19 mouse cellular contexts compared by ENCODE assay signal in the genomic region with DNA sequence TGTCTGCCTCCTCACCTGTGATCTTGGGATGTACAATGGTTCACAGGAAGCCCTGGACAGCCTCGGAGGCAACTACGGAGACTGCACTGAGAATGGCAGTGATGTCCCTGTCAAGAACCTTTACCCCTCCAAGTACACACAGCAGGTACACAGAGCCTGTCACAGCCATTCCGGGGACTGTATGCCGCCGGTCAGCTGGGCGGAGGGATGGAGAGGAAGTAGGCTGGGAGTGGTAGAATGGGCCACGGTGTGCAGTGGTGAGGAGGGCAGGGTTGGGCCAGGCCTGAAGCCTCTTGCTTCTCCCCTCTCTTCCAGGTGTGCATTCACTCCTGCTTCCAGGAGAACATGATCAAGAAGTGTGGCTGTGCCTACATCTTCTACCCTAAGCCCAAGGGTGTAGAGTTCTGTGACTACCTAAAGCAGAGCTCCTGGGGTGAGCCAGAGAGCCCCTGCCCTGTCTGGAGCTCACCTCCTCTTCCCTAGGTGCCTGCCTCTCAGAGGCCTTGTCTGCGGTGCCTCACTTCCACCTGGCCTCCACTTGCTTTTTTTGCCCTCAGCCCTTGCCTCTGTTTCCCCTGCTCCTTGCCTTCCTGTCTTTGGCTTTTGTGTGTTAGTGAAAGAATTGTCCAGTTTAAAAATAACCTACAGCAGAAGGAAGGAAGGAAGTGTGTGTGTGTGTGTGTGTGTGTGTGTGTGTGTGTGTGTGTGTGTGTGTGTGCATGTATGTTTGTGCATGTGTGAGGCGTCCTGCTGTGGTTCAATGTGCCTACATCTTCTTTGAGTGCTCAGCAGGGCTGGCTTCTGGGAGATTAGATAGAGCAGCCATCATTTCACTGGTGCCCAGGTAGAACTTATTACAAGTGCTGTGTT. TPM values are rescaled to one million over a fixed set of nuclear protein-coding genes. Genes with fewer than 3 reads are reported as not detected.
A peak's percentile ranks its signal among the peaks of the same experiment; 100 is the strongest.
DNase-seq lines count a peak whose midpoint lies in the region; ATAC-seq and TF ChIP-seq lines count a peak whose summit lies in the region.
"Had no signal": no experiment of that assay in that cellular context is flagged by ENCODE, and none has a peak within 500 bp of the region (broad histone marks: within the 10 kb centered on the region; RNA-seq: fewer than 3 reads in every experiment).

No protein-coding gene starts in this region.

- no peak for TF ChIP-seq POLR2A in kidney, adult 2 months (IDR thresholded peaks at IDR 0.05; ENCODE audit: low read depth, low read length)
- TF ChIP-seq POLR2A in thymus, adult 2 months (IDR thresholded peaks at IDR 0.05; ENCODE audit: control insufficient read depth, extremely low read depth, insufficient read depth, low read length, poor library complexity), result no peak

- ATAC-seq in stomach, postnatal 0 days (ENCODE audit: low FRiP score, low TSS enrichment), result no peak
- ATAC-seq: hindbrain, postnatal 0 days; midbrain, embryonic 13.5 days had no signal

- no peaks in the 10 kb centered on the region for H3K9me3 ChIP-seq in stomach, postnatal 0 days (ENCODE audit: control insufficient read depth, low read length)
- H3K9me3 ChIP-seq: midbrain, embryonic 13.5 days; neural tube, embryonic 13.5 days had no signal

- H3K9ac ChIP-seq in stomach, postnatal 0 days (ENCODE audit: low read length), result no peak overlapping the region
- H3K9ac ChIP-seq: midbrain, embryonic 13.5 days; neural tube, embryonic 13.5 days had no signal

- no peak overlapping the region for H3K4me3 ChIP-seq in gastrocnemius, adult 2 months
- no peak overlapping the region for H3K4me3 ChIP-seq in kidney, adult 2 months (ENCODE audit: insufficient read depth, low read depth, low read length)
- no peak overlapping the region for H3K4me3 ChIP-seq in thymus, adult 2 months (ENCODE audit: control insufficient read depth, insufficient read depth, low read length)
- H3K4me3 ChIP-seq in stomach, postnatal 0 days (ENCODE audit: low read depth, low read length), result no peak overlapping the region
- H3K4me3 ChIP-seq: midbrain, embryonic 13.5 days; neural tube, embryonic 13.5 days had no signal

- peak; percentile 13 for DNase-seq in gastrocnemius, adult 2 months
- DNase-seq in gastrocnemius, adult 8-10 months (ENCODE audit: low spot score in 2 of 2), result no peak
- peak; percentile 43 for DNase-seq in kidney, adult 2 months
- DNase-seq in kidney, postnatal 4 days, result no peak
- no peak for DNase-seq in thymus, adult 2 months
- DNase-seq in thymus, postnatal 14 days, result no peak
- no peak for DNase-seq in stomach, postnatal 0 days (ENCODE audit: low spot score)
- DNase-seq in left cerebral cortex, postnatal 36 days (ENCODE audit: low spot score in 2 of 2), result no peak
- DNase-seq: adrenal gland, postnatal 36 days; cerebellum, adult 11 months; lung, adult 2 months; spleen, adult 18-20 months had no signal

- 69% methylated on average over 9 of the region's 9 CpGs for WGBS in kidney, adult 2 months
- WGBS in thymus, adult 2 months, result 58% methylated on average over 9 of the region's 9 CpGs
- 69% methylated on average over 9 of the region's 9 CpGs for WGBS in stomach, postnatal 0 days

- H3K4me1 ChIP-seq in kidney, adult 2 months (ENCODE audit: control insufficient read depth, insufficient read depth, low read length), result no peaks in the 10 kb centered on the region; the same call in 1 of the 2 replicates
- peaks cover 24% of the 10 kb centered on the region for H3K4me1 ChIP-seq in thymus, adult 2 months (replicated peaks; ENCODE audit: control insufficient read depth, insufficient read depth, low read length)
- peaks cover 5% of the 10 kb centered on the region; the same call in 1 of the 2 replicates for H3K4me1 ChIP-seq in stomach, postnatal 0 days (replicated peaks; ENCODE audit: control insufficient read depth, insufficient read depth)
- H3K4me1 ChIP-seq: midbrain, embryonic 13.5 days; neural tube, embryonic 13.5 days had no signal

- TF ChIP-seq EP300 in stomach, postnatal 0 days (optimal IDR thresholded peaks at IDR 0.05), result no peak

- H3K27ac ChIP-seq in gastrocnemius, adult 2 months, result peak overlapping the region; percentile 75
- H3K27ac ChIP-seq in kidney, adult 2 months (ENCODE audit: insufficient read depth, low read depth, low read length), result peak overlapping the region; percentile 45; the same call in 1 of the 2 replicates
- H3K27ac ChIP-seq in thymus, adult 2 months (ENCODE audit: control insufficient read depth, insufficient read depth, low read length), result peak overlapping the region; percentile 26; the same call in 1 of the 2 replicates
- peak overlapping the region; percentile 49; the same call in 1 of the 2 replicates for H3K27ac ChIP-seq in stomach, postnatal 0 days (replicated peaks)
- H3K27ac ChIP-seq: hindbrain, postnatal 0 days; midbrain, embryonic 13.5 days; neural tube, embryonic 13.5 days had no signal

- no peak overlapping the region for H3K4me2 ChIP-seq in stomach, postnatal 0 days (replicated peaks; ENCODE audit: low read depth)
- H3K4me2 ChIP-seq: midbrain, embryonic 13.5 days; neural tube, embryonic 13.5 days had no signal

- no peak for TF ChIP-seq CTCF in gastrocnemius, adult 2 months (IDR thresholded peaks at IDR 0.05)
- no peak for TF ChIP-seq CTCF in kidney, adult 2 months (conservative IDR thresholded peaks at IDR 0.05; ENCODE audit: insufficient read depth, insufficient read length, low read depth, low read length)
- TF ChIP-seq CTCF in thymus, adult 2 months (IDR thresholded peaks at IDR 0.05; ENCODE audit: borderline replicate concordance, control insufficient read depth, extremely low read depth, insufficient read depth, low read length, poor library complexity), result no peak
- no peak for TF ChIP-seq CTCF in stomach, postnatal 0 days (IDR thresholded peaks at IDR 0.05; ENCODE audit: low read depth)

- intact Hi-C loops in gastrocnemius, adult 2 months (cut with DNase I), result no loop called here
- intact Hi-C loops in left cerebral cortex, postnatal 36 days (cut with DNase I), result no loop called here

- no peaks in the 10 kb centered on the region for H3K27me3 ChIP-seq in kidney, adult 2 months (replicated peaks; ENCODE audit: control insufficient read depth, insufficient read depth, low read length)
- no peaks in the 10 kb centered on the region for H3K27me3 ChIP-seq in thymus, adult 2 months (ENCODE audit: control insufficient read depth, insufficient read depth, low read length)
- no peaks in the 10 kb centered on the region for H3K27me3 ChIP-seq in stomach, postnatal 0 days (ENCODE audit: control insufficient read depth, insufficient read depth, low read length)
- H3K27me3 ChIP-seq: midbrain, embryonic 13.5 days; neural tube, embryonic 13.5 days had no signal

- no peaks in the 10 kb centered on the region for H3K36me3 ChIP-seq in kidney, adult 2 months (ENCODE audit: control insufficient read depth, insufficient read depth, low read length)
- no peaks in the 10 kb centered on the region for H3K36me3 ChIP-seq in thymus, adult 2 months (ENCODE audit: control insufficient read depth, insufficient read depth, low read length)
- H3K36me3 ChIP-seq in stomach, postnatal 0 days (ENCODE audit: control insufficient read depth, insufficient read depth, low read length), result no peaks in the 10 kb centered on the region
- H3K36me3 ChIP-seq: G1E; midbrain, embryonic 13.5 days; neural tube, embryonic 13.5 days had no signal

RNA-seq across cellular contexts. Expression of a gene that starts 10.1 kb away (rescaled TPM):
- total RNA-seq in gastrocnemius, adult 2 months (2021), result 10 to 100 TPM; 25.8 to 26.2 TPM
- total RNA-seq in gastrocnemius, adult 8-10 months (2022), result 10 to 100 TPM; 13.1 to 22.3 (median 16.3) TPM
- 98.6 and 109 TPM in 2 replicates for polyA plus RNA-seq in kidney, adult 2 months (2012; rRNA removed)
- 140 and 149 TPM in 2 replicates for polyA plus RNA-seq in thymus, adult 2 months (2012; rRNA removed)
- polyA plus RNA-seq in stomach, postnatal 0 days (2015; fragmentation: Nextera tagmentation; extraction: Ambion mirVana), result 75.3 and 77.7 TPM in 2 replicates
- total RNA-seq in left cerebral cortex, postnatal 36 days (2021), result 10 to 100 TPM; 11.1 to 11.8 TPM
- total RNA-seq: G1E had no signal

RNA-seq across cellular contexts. Expression of a gene that starts 18.6 kb away (rescaled TPM):
- total RNA-seq in gastrocnemius, adult 2 months (2021), result under 1 TPM; 0.10 to 0.14 TPM
- under 1 TPM; 0.17 to 0.19 (median 0.17) TPM for total RNA-seq in gastrocnemius, adult 8-10 months (2022)
- 83.5 and 89.5 TPM in 2 replicates for polyA plus RNA-seq in kidney, adult 2 months (2012; rRNA removed)
- 32.8 and 35.8 TPM in 2 replicates for polyA plus RNA-seq in thymus, adult 2 months (2012; rRNA removed)
- 18.5 and 20.6 TPM in 2 replicates for polyA plus RNA-seq in stomach, postnatal 0 days (2015; fragmentation: Nextera tagmentation; extraction: Ambion mirVana)
- 1 to 10 TPM; 2.4 to 2.9 TPM for total RNA-seq in left cerebral cortex, postnatal 36 days (2021)
- polyA plus RNA-seq: G1E had no signal

RNA-seq across cellular contexts. Expression of a gene that starts 25.3 kb away (rescaled TPM):
- 10 to 100 TPM; 20.3 to 21.2 TPM for total RNA-seq in gastrocnemius, adult 2 months (2021)
- total RNA-seq in gastrocnemius, adult 8-10 months (2022), result 10 to 100 TPM; 14.7 to 19.7 (median 19.3) TPM
- 97.1 and 116 TPM in 2 replicates for polyA plus RNA-seq in kidney, adult 2 months (2012; rRNA removed)
- 29.3 and 30.6 TPM in 2 replicates for polyA plus RNA-seq in thymus, adult 2 months (2012; rRNA removed)
- 71.5 and 73.0 TPM in 2 replicates for polyA plus RNA-seq in stomach, postnatal 0 days (2015; fragmentation: Nextera tagmentation; extraction: Ambion mirVana)
- 1 to 10 TPM; 7.4 to 8.4 TPM for total RNA-seq in left cerebral cortex, postnatal 36 days (2021)
- total RNA-seq: G1E had no signal
- polyA plus RNA-seq: G1E had no signal

RNA-seq across cellular contexts. Expression of a gene that starts 41.6 kb away (rescaled TPM):
- not detected for total RNA-seq in gastrocnemius, adult 2 months (2021)
- total RNA-seq in gastrocnemius, adult 8-10 months (2022), result not detected
- 6.1 and 7.1 TPM in 2 replicates for polyA plus RNA-seq in kidney, adult 2 months (2012; rRNA removed)
- polyA plus RNA-seq in thymus, adult 2 months (2012; rRNA removed), result 2.4 and 2.5 TPM in 2 replicates
- 6.3 and 6.7 TPM in 2 replicates for polyA plus RNA-seq in stomach, postnatal 0 days (2015; fragmentation: Nextera tagmentation; extraction: Ambion mirVana)
- under 1 TPM; 0.11 to 0.30 TPM for total RNA-seq in left cerebral cortex, postnatal 36 days (2021)
- total RNA-seq: G1E; granulocyte monocyte progenitor cell, adult 5-6 weeks had no signal
- polyA plus RNA-seq: G1E; neural tube, embryonic 13.5 days had no signal

RNA-seq across cellular contexts. Expression of a gene that starts 53.2 kb away (rescaled TPM):
- total RNA-seq in gastrocnemius, adult 2 months (2021), result not detected
- not detected for total RNA-seq in gastrocnemius, adult 8-10 months (2022)
- 0.39 and 0.86 TPM in 2 replicates for polyA plus RNA-seq in kidney, adult 2 months (2012; rRNA removed)
- polyA plus RNA-seq in thymus, adult 2 months (2012; rRNA removed), result 0.15 and 0.84 TPM in 2 replicates
- 0.08 and 0.15 TPM in 2 replicates for polyA plus RNA-seq in stomach, postnatal 0 days (2015; fragmentation: Nextera tagmentation; extraction: Ambion mirVana)
- not detected for total RNA-seq in left cerebral cortex, postnatal 36 days (2021)
- total RNA-seq: adrenal gland, postnatal 36 days; G1E; granulocyte monocyte progenitor cell, adult 5-6 weeks; hindbrain, postnatal 0 days; layer of hippocampus, postnatal 10 days had no signal
- polyA plus RNA-seq: cortical plate, adult 2 months; G1E; hindbrain, postnatal 0 days; neural tube, embryonic 13.5 days had no signal

Comparison
In these comparisons a context has a peak if more than half of its experiments do, and no peak if none do; other contexts are left out.
1. DNase-seq: peak in gastrocnemius, adult 2 months (single experiment) and kidney, adult 2 months (single experiment); none in gastrocnemius, adult 8-10 months (0 of 2), kidney, postnatal 4 days (0 of 2), thymus, adult 2 months (single experiment), thymus, postnatal 14 days (single experiment), stomach, postnatal 0 days (single experiment) and left cerebral cortex, postnatal 36 days (0 of 2).
2. Peak in every context shown above with its lines, with median percentiles within 50 percentile points of each other: H3K27ac ChIP-seq.